Mouse (Mus musculus): ENCODE measurements around the gene Fiz1.

GRCm38 (mm10) chr7:5038940-5039339 lies 24.4 kb upstream of the Fiz1 start:
- TF ChIP-seq CTCF (IDR thresholded peaks at IDR 0.05; ENCODE audit: low read depth, low read length) (no peak), POLR2A (IDR thresholded peaks at IDR 0.05; ENCODE audit: borderline replicate concordance, low read depth, low read length) (no peak)

Data from bone marrow macrophage, adult 2 months (primary cell).